Mouse (Mus musculus) frontal cortex, postnatal 10 days (tissue): ENCODE measurements around the gene Gnpat.

Experiments used
- DNase-seq, 2 experiments: peaks; one replicate each; pipeline ENCODE4 v3.0.0; 2022; ENCODE audit warnings: low spot score in 2 of 2, mixed read lengths in 1 of 2

Gene Gnpat

DNA sequence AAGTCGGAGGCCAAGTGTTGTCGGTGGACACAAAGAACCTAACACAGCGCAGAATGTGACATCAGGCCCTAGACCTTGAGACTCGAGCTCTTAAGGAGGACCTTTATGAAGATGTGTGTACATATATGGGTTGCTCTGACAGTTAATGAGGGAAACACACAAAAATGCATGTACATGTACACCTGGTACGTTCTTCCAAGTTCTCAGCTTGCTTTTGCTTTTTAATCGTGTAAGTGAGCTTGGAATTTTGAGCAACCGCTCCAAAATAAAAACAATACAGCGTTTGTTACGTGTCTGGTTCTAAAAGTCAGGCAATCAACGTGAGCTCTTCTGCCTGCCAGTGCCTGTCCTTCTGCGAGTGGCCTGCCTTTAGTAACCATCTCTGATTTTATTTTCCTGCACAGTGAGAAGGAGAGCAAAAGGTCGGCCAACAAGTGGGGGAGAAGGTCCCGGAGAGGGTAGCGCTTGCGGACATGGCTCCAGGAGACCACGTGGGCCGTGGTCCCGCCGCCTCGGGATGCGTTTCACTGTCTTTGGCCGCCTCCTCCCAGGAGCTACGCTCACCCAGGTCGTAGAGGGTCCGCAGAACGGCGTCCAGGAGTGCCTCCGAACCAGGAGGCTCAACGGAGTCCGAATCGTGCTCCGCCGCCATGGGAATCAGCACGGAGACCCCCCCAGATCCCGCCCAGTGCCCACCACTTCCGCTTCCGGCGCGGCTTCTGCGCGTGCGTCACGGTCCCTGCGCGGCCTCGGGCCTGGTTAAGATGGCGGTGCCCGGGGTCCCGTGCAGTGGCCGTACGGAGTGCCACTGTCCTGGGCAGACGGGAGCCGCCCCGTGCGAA is at the start of gene Gnpat, which contains the start of gene 2810004N23Rik:
Gnpat (plus strand) TSS at position 713 of the 842 bp plus-strand sequence.
2810004N23Rik (minus strand) TSS at position 800 of the 842 bp plus-strand sequence.
- DNase-seq, result peak; percentile 83 to 93

DNA sequence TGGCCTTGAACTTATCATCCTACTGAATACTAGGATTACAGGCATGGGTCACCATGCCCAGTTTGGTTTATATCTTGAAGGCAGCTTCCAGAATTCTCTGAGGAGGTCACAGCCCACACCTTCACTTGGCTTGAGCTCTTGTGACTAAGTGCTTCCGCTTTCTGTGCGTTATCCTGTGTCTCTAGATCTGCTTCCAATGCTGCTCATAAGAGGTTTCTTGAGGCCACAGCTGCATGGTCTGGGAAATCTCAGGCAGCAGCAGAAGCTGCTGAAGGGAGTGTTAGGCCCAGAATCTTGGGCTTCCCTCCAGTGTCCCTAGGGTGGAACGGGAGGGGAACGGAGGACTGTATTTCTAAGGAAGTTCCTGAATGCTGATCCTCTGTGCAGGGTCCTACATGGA is 49.5 kb upstream of the Gnpat start:
- no peak for DNase-seq

GRCm38 (mm10) chr8:124815870-124816269 is 47.0 kb upstream of the Gnpat start:
- DNase-seq, result no peak

DNA sequence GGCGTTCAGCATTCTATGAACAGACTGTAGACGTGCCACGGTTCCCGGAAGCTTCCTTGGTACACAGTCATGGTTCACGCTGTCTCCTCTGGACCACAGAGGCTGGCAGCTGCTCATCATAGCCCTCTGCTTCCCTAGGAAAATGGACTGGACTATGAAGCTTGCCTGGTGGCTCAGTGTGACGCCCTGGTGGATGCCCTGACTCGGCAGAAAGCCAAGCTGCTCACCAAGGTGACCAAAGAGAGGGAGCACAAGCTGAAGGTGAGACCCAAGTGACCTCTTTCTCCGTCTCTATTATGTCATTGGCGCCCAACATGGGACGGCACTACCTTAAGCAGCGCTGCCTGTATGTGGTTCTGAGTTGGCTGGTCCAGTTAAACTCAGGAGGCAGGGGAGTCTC is 46.0 kb upstream of the Gnpat start:
- DNase-seq, result no peak

GRCm38 (mm10) chr8:124817361-124817760 is 45.5 kb upstream of the Gnpat start:
- DNase-seq, result no peak

DNA sequence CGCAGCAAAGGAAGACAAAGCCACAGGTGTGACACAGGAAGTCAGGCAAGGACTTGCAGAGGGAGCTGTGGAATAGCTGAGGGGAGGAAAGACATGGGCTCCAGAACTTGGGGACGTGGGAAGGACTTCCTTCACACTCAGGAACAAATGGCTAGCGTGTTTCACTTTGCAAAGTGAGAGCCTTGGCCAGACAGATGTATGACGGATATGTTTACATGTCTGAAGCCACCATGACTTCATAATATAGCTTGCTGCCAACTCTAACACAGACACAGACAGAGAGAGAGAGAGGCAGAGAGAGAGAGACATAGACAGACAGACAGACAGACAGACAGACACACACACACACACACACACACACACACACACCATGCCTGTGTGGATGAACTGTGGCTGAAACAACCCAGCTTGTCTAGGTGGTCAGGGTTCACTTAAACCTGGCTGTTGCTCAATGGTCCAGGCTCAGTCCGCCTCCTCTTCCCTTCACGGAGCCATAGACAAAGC is 43.2 kb upstream of the Gnpat start:
- DNase-seq, result no peak

GRCm38 (mm10) chr8:124820125-124820524 is 42.7 kb upstream of the Gnpat start:
- DNase-seq, result no peak

- DNase-seq, result no peak
Measured at GRCm38 (mm10) chr8:124823497-124823896, 39.3 kb upstream of the Gnpat start.

DNA sequence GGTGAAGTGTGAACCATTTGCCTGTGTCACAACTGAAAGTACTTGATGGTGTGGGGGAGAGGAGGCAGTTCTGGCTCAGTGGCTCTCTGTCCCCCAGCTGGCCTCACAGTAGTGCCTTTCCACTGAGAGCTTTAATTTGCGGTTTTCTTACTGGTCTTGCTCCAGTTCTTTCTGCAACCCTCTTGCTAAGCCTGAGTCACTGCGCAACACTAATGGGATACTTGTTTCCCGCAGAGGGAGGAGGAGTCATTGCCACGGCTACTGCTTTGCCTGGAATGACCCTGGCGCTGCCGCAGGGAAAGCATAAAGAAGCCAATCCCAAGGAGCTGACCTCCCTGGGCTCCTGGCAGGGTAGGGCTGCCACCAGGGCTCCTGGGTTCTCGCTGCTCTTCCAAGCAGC is 36.2 kb upstream of the Gnpat start:
- DNase-seq, result no peak

DNA sequence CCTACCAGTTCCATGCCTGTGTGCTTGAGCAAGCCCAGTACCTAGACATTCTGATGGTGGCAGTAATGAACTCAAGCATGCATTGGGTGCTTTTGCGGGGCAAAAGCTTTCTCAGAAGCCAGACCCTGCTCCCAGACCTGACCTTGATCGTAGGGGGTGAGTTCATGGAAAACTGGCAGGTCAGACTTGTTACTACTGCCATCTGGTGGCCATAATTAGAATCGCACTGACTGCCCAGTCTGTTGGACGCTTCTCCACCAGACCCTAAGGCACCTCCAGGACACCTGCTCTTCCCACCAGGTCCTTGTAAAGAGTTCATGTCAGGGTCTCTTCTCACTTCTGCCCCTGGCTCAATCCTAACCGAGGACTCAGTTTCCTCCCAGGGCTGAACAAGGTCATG is 35.4 kb upstream of the Gnpat start:
- DNase-seq, result peak in 1 of 2 experiments; percentile 43

GRCm38 (mm10) chr8:124828561-124829240 is 34.1 kb upstream of the Gnpat start:
- DNase-seq, result no peak

GRCm38 (mm10) chr8:124830050-124830449 is 32.8 kb upstream of the Gnpat start:
- DNase-seq, result no peak

DNA sequence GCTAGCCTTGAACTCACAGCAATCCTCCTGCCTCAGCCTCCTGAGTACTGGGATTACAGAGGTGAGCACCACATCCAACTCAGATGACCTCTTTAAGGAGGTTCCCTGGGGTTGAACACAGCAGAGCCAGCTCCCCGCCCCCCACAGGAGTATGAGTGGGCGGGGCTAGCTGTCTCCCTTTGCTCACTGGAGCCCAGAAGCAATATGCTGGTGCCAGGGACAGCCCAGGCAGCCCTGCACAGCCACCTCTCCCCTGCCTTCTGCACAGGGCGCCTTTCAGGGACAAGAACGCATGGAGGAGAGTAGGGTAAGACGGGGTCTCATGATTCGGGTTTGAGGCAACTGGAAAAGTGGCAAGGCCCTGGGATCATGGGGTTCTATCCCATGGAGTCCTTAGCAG is 31.3 kb upstream of the Gnpat start:
- no peak for DNase-seq

- DNase-seq, result no peak
Measured at GRCm38 (mm10) chr8:124831941-124832340, 30.9 kb upstream of the Gnpat start.

GRCm38 (mm10) chr8:124833430-124834205 is 29.2 kb upstream of the Gnpat start:
- DNase-seq, result no peak

DNA sequence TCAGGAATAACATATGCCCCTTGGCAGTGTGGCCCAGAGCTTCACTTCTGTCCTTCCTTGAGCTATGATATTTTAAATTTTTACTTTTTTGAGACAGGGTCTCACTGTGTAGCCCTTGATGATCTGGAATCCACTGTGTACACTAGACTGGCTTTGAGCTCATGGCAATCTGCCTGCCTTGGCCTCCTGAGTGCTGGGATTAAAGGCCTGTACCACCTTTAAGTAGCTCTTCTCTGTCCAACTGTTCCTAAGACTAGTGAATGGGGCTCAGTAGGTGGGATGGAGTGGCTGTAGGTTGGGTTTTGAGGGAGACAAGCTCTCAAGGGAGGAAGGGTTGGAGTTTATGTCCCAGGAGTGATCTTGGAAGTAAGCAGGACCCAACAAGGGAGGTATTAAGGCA is 27.0 kb upstream of the Gnpat start:
- no peak for DNase-seq

DNA sequence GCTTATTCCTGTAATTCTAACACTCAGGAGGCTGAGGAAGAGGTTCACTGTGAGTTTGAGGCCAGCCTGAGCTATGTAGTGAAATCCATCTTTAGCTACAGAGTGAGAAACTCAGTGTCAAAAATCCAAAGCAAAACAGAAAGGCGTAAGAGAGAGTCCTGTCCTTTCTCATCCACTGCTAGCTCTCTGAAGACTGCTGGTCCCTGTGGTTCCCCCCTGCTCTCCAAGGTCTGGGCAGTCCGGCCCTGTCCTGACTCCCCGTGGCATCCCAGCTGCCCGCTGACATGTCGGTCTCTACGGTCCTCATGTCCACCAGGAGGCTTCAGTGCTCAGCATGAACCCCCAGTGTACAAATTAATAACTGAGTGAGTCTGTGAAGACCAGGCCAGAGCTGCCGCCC is 26.6 kb upstream of the Gnpat start:
- DNase-seq, result no peak

GRCm38 (mm10) chr8:124836907-124837306 is 25.9 kb upstream of the Gnpat start:
- no peak for DNase-seq

- no peak for DNase-seq
Measured at GRCm38 (mm10) chr8:124837956-124838355, 24.9 kb upstream of the Gnpat start.

- no peak for DNase-seq
Measured at GRCm38 (mm10) chr8:124839371-124839770, 23.5 kb upstream of the Gnpat start.

- DNase-seq, result no peak
Measured at GRCm38 (mm10) chr8:124840900-124841299, 21.9 kb upstream of the Gnpat start.

DNA sequence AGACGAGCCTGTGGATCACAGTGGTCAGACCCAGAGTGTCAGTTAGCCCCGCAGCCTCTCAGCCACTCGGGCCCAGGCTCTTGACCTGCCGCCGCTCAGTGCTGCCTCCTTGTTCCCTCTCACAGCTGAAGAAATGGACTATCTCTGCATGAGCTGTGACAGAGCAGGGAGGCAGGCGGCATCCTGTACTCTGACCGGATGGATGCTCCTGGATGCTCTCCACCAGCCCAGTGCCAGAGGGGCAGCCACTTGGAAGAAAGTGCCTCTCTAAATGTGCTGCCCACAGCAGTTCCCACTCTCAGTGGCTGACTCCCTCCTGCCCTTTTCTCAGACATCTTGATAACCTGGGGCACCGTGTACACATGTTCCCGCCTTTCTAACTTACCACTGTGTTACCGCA is 21.1 kb upstream of the Gnpat start:
- DNase-seq, result no peak
